8 mouse cellular contexts compared by ENCODE assay signal in genomic region chr10:80142530-80142925, GRCm38 (mm10). TPM values are rescaled to one million over a fixed set of nuclear protein-coding genes. Genes with fewer than 3 reads are reported as not detected.
DNase-seq lines count a peak whose midpoint lies in the region; ATAC-seq and TF ChIP-seq lines count a peak whose summit lies in the region.

No protein-coding gene starts in this region.

- H3K4me1 ChIP-seq in kidney, adult 2 months (ENCODE audit: control insufficient read depth, insufficient read depth, low read length) = peaks cover 22% of the 10 kb centered on the region
- peaks cover 4% of the 10 kb centered on the region; the same call in 1 of the 2 replicates for H3K4me1 ChIP-seq in embryonic fibroblast, embryonic 13.5 days (ENCODE audit: control insufficient read depth, insufficient read depth, low read length)
- H3K4me1 ChIP-seq in kidney, postnatal 0 days (replicated peaks; ENCODE audit: insufficient read depth, low read length) = peaks cover 26% of the 10 kb centered on the region
- H3K4me1 ChIP-seq in midbrain, embryonic 15.5 days = peaks cover 64% of the 10 kb centered on the region

- peak overlapping the region; percentile 96 for H3K27ac ChIP-seq in kidney, adult 2 months (ENCODE audit: insufficient read depth, low read depth, low read length)
- peak overlapping the region; percentile 62 for H3K27ac ChIP-seq in embryonic fibroblast, embryonic 13.5 days (ENCODE audit: insufficient read depth, low read length)
- H3K27ac ChIP-seq in kidney, postnatal 0 days = peak overlapping the region; percentile 85
- peak overlapping the region; percentile 89 for H3K27ac ChIP-seq in midbrain, embryonic 15.5 days

- intact Hi-C loops in left cerebral cortex, postnatal 4 days (cut with DNase I) = no loop called here

- no peaks in the 10 kb centered on the region for H3K27me3 ChIP-seq in kidney, adult 2 months (replicated peaks; ENCODE audit: control insufficient read depth, insufficient read depth, low read length)
- H3K27me3 ChIP-seq in kidney, postnatal 0 days (ENCODE audit: insufficient read depth, low read length) = no peaks in the 10 kb centered on the region
- H3K27me3 ChIP-seq in midbrain, embryonic 15.5 days (replicated peaks) = no peaks in the 10 kb centered on the region

- no peak for TF ChIP-seq POLR2A in kidney, adult 2 months (IDR thresholded peaks at IDR 0.05; ENCODE audit: low read depth, low read length)
- TF ChIP-seq POLR2A in embryonic fibroblast, embryonic 13.5 days (IDR thresholded peaks at IDR 0.05; ENCODE audit: low read depth, low read length) = no peak

- H3K9ac ChIP-seq in kidney, postnatal 0 days (ENCODE audit: low read depth, low read length) = peak overlapping the region; percentile 87
- H3K9ac ChIP-seq in midbrain, embryonic 15.5 days = peak overlapping the region; percentile 91

- peak overlapping the region; percentile 80 for H3K4me2 ChIP-seq in kidney, postnatal 0 days (ENCODE audit: low read length)
- H3K4me2 ChIP-seq in midbrain, embryonic 15.5 days = peak overlapping the region; percentile 81

- H3K9me3 ChIP-seq in kidney, postnatal 0 days (replicated peaks; ENCODE audit: low read length) = no peaks in the 10 kb centered on the region
- H3K9me3 ChIP-seq in midbrain, embryonic 15.5 days = no peaks in the 10 kb centered on the region

- peak overlapping the region; percentile 77 for H3K4me3 ChIP-seq in kidney, adult 2 months (ENCODE audit: insufficient read depth, low read depth, low read length)
- H3K4me3 ChIP-seq in embryonic fibroblast, embryonic 13.5 days (ENCODE audit: insufficient read depth, low read length) = peak overlapping the region; percentile 83
- peak overlapping the region; percentile 63 for H3K4me3 ChIP-seq in kidney, postnatal 0 days (replicated peaks; ENCODE audit: low read depth, low read length)
- peak overlapping the region; percentile 79 for H3K4me3 ChIP-seq in midbrain, embryonic 15.5 days

- peak; percentile 1 for ATAC-seq in kidney, postnatal 0 days (replicated peaks; ENCODE audit: low FRiP score, low read depth)
- ATAC-seq in midbrain, embryonic 15.5 days (replicated peaks) = no peak

- under 1% methylated on average over 15 of the region's 15 CpGs for WGBS in kidney, adult 2 months
- 0% methylated on average over 15 of the region's 15 CpGs for WGBS in kidney, postnatal 0 days
- WGBS in midbrain, embryonic 15.5 days = under 1% methylated on average over 15 of the region's 15 CpGs

- peak; percentile 79 for DNase-seq in kidney, adult 2 months
- no peak for DNase-seq in kidney, postnatal 4 days
- DNase-seq in kidney, postnatal 0 days (ENCODE audit: low spot score) = no peak
- no peak for DNase-seq in layer of hippocampus, postnatal 14 days (ENCODE audit: low spot score in 2 of 2)
- DNase-seq in left cerebral cortex, postnatal 4 days = no peak
- DNase-seq in frontal cortex, postnatal 10 days (ENCODE audit: low spot score in 2 of 2) = no peak

- no peak for TF ChIP-seq CTCF in kidney, adult 2 months (conservative IDR thresholded peaks at IDR 0.05; ENCODE audit: insufficient read depth, insufficient read length, low read depth, low read length)
- no peak for TF ChIP-seq CTCF in embryonic fibroblast, embryonic 13.5 days (IDR thresholded peaks at IDR 0.05; ENCODE audit: borderline replicate concordance, insufficient read depth, low read length)
- no peak for TF ChIP-seq CTCF in kidney, postnatal 0 days (IDR thresholded peaks at IDR 0.05; ENCODE audit: low read depth)

- no peaks in the 10 kb centered on the region for H3K36me3 ChIP-seq in kidney, adult 2 months (ENCODE audit: control insufficient read depth, insufficient read depth, low read length)
- peaks cover 24% of the 10 kb centered on the region for H3K36me3 ChIP-seq in kidney, postnatal 0 days (ENCODE audit: insufficient read depth, low read length)
- H3K36me3 ChIP-seq in midbrain, embryonic 15.5 days (replicated peaks) = peaks cover 3% of the 10 kb centered on the region; the same call in 1 of the 2 replicates

RNA-seq across cellular contexts. Expression of gene Cbarp, which starts 1.9 kb away (rescaled TPM):
- polyA plus RNA-seq in kidney, adult 2 months (2012; rRNA removed) = 8.1 and 8.7 TPM in 2 replicates
- polyA plus RNA-seq in embryonic fibroblast, embryonic 13.5 days (2011; ENCODE audit: insufficient read length, low read depth, missing spikeins) = 24.1 and 28.4 TPM in 2 replicates
- polyA plus RNA-seq in kidney, postnatal 0 days (2015; fragmentation: Nextera tagmentation; extraction: Ambion mirVana) = 4.7 and 6.4 TPM in 2 replicates
- polyA plus RNA-seq in midbrain, embryonic 15.5 days (2015; fragmentation: Nextera tagmentation; extraction: Ambion mirVana) = 65.7 and 66.9 TPM in 2 replicates
- 100 to 1,000 TPM; 401 to 436 TPM for total RNA-seq in layer of hippocampus, postnatal 14 days (2021)
- 100 to 1,000 TPM; 299 to 316 TPM for total RNA-seq in left cerebral cortex, postnatal 4 days (2021)

RNA-seq across cellular contexts. Expression of gene Atp5d, which starts 4.1 kb away (rescaled TPM):
- polyA plus RNA-seq in kidney, adult 2 months (2012; rRNA removed) = 1,948 and 2,036 TPM in 2 replicates
- 202 and 250 TPM in 2 replicates for polyA plus RNA-seq in embryonic fibroblast, embryonic 13.5 days (2011; ENCODE audit: insufficient read length, low read depth, missing spikeins)
- 936 and 986 TPM in 2 replicates for polyA plus RNA-seq in kidney, postnatal 0 days (2015; fragmentation: Nextera tagmentation; extraction: Ambion mirVana)
- 444 and 468 TPM in 2 replicates for polyA plus RNA-seq in midbrain, embryonic 15.5 days (2015; fragmentation: Nextera tagmentation; extraction: Ambion mirVana)
- total RNA-seq in layer of hippocampus, postnatal 14 days (2021) = 100 to 1,000 TPM; 397 to 417 TPM
- 100 to 1,000 TPM; 247 to 270 TPM for total RNA-seq in left cerebral cortex, postnatal 4 days (2021)

RNA-seq across cellular contexts. Expression of gene Midn, which starts 5.5 kb away (rescaled TPM):
- 65.6 and 67.0 TPM in 2 replicates for polyA plus RNA-seq in kidney, adult 2 months (2012; rRNA removed)
- polyA plus RNA-seq in embryonic fibroblast, embryonic 13.5 days (2011; ENCODE audit: insufficient read length, low read depth, missing spikeins) = 101 TPM in 2 replicates
- polyA plus RNA-seq in kidney, postnatal 0 days (2015; fragmentation: Nextera tagmentation; extraction: Ambion mirVana) = 13.7 and 18.6 TPM in 2 replicates
- polyA plus RNA-seq in midbrain, embryonic 15.5 days (2015; fragmentation: Nextera tagmentation; extraction: Ambion mirVana) = 29.5 and 29.9 TPM in 2 replicates
- total RNA-seq in layer of hippocampus, postnatal 14 days (2021) = 10 to 100 TPM; 90.9 to 100.0 TPM
- 100 to 1,000 TPM; 158 to 163 TPM for total RNA-seq in left cerebral cortex, postnatal 4 days (2021)

RNA-seq across cellular contexts. Expression of gene Cirbp, which starts 23.3 kb away (rescaled TPM):
- 86.7 and 87.8 TPM in 2 replicates for polyA plus RNA-seq in kidney, adult 2 months (2012; rRNA removed)
- polyA plus RNA-seq in embryonic fibroblast, embryonic 13.5 days (2011; ENCODE audit: insufficient read length, low read depth, missing spikeins) = 29.2 and 50.2 TPM in 2 replicates
- polyA plus RNA-seq in kidney, postnatal 0 days (2015; fragmentation: Nextera tagmentation; extraction: Ambion mirVana) = 290 and 317 TPM in 2 replicates
- 364 and 392 TPM in 2 replicates for polyA plus RNA-seq in midbrain, embryonic 15.5 days (2015; fragmentation: Nextera tagmentation; extraction: Ambion mirVana)
- 100 to 1,000 TPM in 1 of 2 experiments, 10 to 100 TPM in 1; 93.5 to 126 TPM for total RNA-seq in layer of hippocampus, postnatal 14 days (2021)
- 100 to 1,000 TPM; 211 to 228 TPM for total RNA-seq in left cerebral cortex, postnatal 4 days (2021)

RNA-seq across cellular contexts. Expression of gene Stk11, which starts 26.9 kb away (rescaled TPM):
- polyA plus RNA-seq in kidney, adult 2 months (2012; rRNA removed) = 114 and 117 TPM in 2 replicates
- 80.8 and 91.7 TPM in 2 replicates for polyA plus RNA-seq in embryonic fibroblast, embryonic 13.5 days (2011; ENCODE audit: insufficient read length, low read depth, missing spikeins)
- polyA plus RNA-seq in kidney, postnatal 0 days (2015; fragmentation: Nextera tagmentation; extraction: Ambion mirVana) = 14.2 and 15.1 TPM in 2 replicates
- polyA plus RNA-seq in midbrain, embryonic 15.5 days (2015; fragmentation: Nextera tagmentation; extraction: Ambion mirVana) = 19.6 and 20.5 TPM in 2 replicates
- total RNA-seq in layer of hippocampus, postnatal 14 days (2021) = 10 to 100 TPM; 89.2 to 90.7 TPM
- total RNA-seq in left cerebral cortex, postnatal 4 days (2021) = 100 to 1,000 TPM; 100 to 111 TPM
